Mouse (Mus musculus) Muller cell, postnatal 12 days (primary cell): ENCODE results near the gene Catsperd.

Experiments
- DNase-seq: peaks from one replicate; pipeline ENCODE4 v3.0.0-alpha.2; 2015; ENCODE audit errors: inconsistent ontology term

The Catsperd gene

DNA sequence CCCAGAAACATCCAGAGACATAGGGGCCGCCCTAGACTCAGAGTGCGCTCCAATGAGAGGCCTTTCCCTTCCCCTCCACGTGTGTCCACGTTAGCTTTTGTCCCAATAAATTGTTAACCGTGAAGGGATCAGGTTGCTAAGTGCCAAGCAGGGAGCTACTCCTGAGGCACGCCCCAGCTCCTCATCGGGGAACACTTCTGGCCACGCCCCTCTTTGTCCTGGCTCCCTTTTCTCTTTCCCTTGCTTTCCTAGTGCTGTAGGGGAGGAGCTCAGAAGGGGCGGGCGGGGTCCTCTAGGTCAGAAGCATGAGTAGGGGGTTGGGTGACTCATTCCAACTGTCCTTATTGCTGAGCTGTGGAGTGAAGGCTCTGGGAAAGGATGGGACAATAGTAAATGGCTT, 36.4 kb downstream of the Catsperd start:
- no peak for DNase-seq

GRCm38 (mm10) chr17:56666384-56666783, 38.4 kb downstream of the Catsperd start:
- no peak for DNase-seq

GRCm38 (mm10) chr17:56667591-56667990, 39.6 kb downstream of the Catsperd start:
- peak; percentile 75 for DNase-seq

DNA sequence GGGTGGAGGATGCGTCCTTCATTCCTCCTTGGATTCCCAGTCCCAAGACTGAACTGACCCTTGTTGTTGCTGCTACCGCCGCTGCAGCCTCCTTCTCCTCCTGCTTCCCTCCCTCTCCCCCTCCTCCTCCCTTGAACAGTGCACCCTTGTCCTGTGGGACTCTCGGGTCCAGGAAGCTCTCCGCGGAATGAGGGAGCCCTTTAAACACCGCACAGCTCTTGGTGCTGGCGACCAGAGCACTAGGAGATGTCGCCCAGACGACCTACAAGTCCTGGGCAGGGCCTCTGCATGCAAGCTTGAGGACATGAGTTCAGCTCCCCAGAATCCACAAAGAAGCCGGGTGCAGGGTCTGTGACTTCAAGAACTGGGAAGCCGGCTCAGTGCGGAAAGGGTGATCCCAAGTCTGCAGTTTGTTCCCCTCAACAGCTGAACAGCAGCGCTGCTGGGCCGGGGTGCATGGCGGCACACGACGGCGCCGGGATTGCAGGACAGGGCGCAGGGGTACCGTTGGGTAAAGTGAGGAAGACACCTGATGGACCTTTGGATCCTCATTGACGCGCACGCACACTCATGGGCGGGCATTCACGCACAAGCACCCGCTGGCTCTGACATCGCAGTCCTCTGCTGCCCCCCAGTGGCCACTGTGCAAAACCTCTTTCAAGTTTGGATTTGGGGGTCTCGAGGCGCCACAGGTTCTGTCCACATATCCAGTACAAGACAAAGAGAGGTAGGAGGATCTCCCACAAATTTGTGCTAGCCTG, 40.6 kb downstream of the Catsperd start:
- peak; percentile 61 for DNase-seq

DNA sequence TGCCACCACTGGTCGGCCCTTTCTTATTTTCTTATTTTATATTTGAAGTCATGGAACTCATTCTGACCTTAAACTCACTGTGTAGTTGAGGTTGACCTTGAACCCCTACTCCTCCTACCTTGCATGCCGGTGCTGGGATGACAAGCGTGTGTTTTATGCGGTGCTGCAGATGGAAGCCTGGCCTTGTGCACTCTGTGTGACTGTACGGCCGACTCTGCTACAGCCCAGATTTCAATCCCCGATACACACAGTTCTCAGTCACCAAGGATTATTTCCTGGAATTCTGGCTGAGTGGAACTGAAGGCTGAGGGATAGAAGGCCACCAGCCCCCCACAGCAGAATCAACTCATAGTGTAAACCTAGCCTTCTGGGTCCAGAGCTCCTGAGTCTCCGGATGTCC, 41.8 kb downstream of the Catsperd start:
- DNase-seq, result no peak

- DNase-seq, result peak; percentile 100
Measured at GRCm38 (mm10) chr17:56672941-56673646, 45.2 kb downstream of the Catsperd start, which contains the start of gene Ranbp3. Ranbp3 (plus strand) TSS chr17:56673294.

DNA sequence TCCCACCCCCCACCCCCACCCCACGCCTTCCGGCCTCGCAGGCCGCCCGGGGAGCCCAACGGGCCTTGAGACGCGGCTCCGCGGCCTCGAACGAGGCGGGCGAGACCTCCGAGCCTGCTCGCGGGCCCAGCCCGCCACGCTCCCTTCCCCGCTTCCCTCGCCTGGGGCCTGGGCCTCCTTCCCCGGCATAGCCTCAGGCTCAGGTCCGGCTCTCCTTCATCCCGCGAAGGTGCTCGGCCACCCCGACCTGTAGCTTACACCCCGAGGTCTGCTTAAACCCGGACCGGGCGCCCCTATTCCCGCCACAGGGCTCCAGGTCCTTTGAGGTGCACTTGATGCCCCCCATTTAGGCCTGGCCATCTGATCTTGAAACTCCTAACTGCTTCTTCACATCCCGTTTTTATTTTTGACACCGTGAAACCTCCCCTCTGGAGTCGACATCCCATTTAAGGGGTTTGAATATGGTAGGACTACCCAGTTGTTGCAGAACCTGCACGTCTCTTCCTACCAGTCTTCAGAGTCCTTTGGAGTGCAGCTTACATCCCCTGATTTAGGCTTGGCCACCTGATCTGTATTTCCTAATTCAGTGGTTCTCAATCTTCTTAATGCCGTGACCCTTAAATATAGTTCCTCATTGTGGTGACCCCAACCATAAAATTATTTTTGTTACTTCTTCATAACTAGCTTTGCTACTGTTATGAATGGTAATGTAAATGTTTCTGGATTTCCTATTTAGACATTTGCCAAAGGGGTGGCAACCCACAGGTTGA, 45.9 kb downstream of the Catsperd start:
- DNase-seq, result no peak

DNA sequence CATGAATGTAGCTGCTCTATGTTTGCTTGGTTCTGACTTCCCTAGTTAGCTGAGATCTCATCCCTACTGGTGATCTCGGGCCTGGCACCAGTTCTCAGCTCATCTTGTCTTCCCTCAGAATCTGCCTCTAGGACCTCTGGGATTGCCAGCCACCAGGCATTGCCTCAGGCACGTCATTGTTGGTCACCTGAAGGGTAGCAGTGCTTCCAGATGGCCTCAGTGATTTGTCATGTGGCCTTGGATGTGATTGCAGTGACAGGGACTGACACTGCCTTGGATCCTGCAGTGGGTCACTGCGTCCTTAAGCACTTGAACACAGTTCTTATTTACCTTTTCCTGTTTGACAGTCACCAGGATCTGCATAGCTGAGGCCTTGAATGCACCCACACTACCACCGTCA, 53.8 kb downstream of the Catsperd start:
- DNase-seq, result no peak

- no peak for DNase-seq
Measured at GRCm38 (mm10) chr17:56682880-56683279, 54.9 kb downstream of the Catsperd start.

DNA sequence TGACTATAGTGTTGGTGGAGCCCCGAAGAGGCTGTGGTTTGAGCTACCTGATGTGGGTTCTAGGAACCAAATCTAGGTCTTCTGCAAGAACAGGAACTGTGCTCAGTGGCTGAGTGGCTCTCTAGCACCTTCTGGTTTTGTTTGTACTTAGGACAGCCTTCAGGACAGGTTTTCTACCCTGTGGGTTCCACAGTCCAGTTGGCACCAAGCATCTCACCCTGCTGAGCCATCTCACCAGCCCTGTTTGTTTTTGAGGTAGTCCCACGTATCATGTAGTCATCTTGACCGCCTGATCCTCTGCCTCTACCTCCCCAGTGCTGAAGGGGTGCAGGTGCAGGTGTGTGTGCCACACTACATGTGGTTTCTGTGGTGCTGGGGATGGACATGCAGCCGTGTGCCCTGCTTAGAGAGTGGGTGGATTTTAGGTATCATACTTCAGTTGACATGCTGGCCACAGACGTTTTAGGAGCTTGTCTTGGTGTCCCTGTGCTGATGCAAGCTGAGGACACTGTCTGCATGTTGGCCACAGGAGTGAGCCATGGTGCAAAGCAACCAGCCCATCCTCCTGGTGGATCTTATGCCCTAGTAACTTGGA, 55.7 kb downstream of the Catsperd start:
- no peak for DNase-seq

- no peak for DNase-seq
Measured at GRCm38 (mm10) chr17:56684649-56685048, 56.7 kb downstream of the Catsperd start.

GRCm38 (mm10) chr17:56686801-56687200, 58.9 kb downstream of the Catsperd start:
- no peak for DNase-seq

DNA sequence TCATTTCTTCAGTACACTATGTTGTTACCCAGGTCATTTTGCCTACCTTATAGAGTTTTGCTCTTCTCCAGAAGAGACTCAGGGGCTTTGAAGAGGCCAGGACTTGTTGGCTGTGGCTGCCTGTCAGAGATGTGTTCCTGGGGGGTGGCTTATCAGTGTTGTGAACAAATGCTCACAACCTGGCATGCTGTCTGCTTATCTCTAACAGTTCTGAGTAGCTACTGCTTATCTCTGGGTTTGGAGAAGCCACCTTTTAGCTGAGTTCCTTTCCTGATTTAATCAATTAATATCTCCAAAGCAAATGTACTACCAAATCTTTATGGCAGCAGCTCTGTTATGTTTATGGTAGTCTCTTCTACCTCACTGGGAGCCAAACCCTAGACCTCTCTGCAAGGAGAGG, 60.1 kb downstream of the Catsperd start:
- DNase-seq, result no peak

DNA sequence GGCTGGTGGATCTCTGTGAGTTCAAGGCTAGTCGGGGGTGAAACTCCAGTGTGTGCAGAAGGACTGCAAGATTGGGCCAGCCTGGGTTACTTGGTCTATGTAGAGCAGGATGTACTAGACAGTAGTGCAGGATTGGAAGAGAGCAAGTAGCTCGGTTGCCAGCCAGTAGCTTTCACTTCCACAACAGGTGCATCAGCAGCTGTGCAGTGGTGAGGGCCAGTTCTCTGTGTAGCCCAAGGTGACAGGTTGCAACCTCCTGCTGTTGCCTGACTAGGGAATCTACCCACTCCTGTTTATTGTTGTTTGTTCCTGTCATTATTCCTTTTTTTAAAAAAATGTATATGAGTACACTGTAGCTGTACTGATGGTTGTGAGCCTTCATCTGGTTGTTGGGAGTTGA, 60.7 kb downstream of the Catsperd start:
- DNase-seq, result no peak

- DNase-seq, result peak; percentile 5
Measured at GRCm38 (mm10) chr17:56693395-56693794, 65.5 kb downstream of the Catsperd start.

GRCm38 (mm10) chr17:56693851-56694310, 65.9 kb downstream of the Catsperd start:
- DNase-seq, result peak; percentile 86

DNA sequence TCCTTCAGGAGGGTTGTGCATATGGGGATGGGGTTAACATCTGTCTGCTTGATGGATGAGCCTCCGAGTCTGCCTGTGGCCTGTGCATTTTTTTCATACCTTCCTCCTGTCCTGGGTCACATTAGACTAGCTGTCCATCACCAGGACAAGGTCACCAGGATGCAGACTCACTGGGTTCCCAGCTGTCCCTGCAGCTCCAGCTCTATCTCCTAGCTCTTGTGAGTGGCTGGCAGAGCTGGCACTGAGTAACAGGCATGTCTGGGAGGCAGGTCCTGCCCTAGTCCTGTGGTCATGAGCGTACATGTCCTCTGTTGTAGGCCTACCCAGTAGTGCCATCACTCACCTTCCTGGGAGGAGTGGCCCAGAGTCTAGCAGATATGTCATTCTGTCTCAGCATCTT, 72.5 kb downstream of the Catsperd start:
- DNase-seq, result no peak

GRCm38 (mm10) chr17:56703038-56703437, 75.1 kb downstream of the Catsperd start:
- no peak for DNase-seq

- DNase-seq, result no peak
Measured at GRCm38 (mm10) chr17:56706515-56706914, 78.6 kb downstream of the Catsperd start.

DNA sequence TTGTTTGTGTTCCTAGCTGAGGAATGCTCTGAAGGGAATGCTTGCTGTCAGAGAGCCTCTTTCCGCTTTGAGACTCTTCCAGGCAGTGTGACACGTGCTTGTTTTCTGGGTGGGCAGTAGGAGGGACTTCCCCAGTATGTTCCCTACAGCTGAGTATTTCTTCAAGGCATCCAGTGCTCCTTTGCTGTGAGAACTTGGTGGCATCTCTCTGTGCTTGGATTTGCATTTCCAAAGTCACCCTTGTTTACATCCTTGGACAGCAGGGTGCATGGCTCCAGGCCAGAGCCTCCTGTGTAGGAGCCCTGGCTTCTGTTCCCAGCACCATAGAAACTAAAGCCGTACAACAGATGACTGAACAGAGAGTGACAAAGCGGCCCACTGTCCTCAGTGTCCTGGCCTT, 80.7 kb downstream of the Catsperd start:
- no peak for DNase-seq

DNA sequence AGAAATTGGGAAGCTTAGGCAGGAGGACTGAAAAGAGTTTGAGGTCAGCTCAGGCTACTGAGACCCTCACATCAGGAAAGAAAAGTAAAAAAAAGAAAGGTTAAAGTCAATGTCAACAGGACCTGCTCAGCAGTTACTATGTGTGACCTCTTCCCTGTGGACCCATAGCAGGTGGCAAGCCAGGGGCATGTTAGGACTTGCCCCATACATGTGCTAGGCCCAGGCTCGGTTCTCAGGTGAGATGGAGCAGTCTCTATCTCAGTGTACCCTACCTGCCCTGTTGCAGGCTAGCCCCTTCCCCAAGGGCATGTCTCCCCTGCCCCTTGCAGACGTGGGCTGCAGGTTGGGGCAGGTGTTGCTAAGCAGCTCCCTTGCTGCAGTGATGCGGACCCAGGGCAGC, 81.8 kb downstream of the Catsperd start:
- DNase-seq, result no peak
